Mouse (Mus musculus) midbrain, postnatal 0 days (tissue): ENCODE data around the gene 3110040M04Rik. TPM values are rescaled to one million over a fixed set of nuclear protein-coding genes. Genes with fewer than 3 reads are reported as not detected.

Source experiments
- ATAC-seq: fragments of 200-750 bp; cut with Nextera tagmentation; 2 replicates; pipeline ENCODE4 v1.8.0; 2017; ENCODE audit warnings: moderate number of reproducible peaks, mild to moderate bottlenecking, moderate TSS enrichment, moderate library complexity; ENCODE audit not compliant: low FRiP score
- DNase-seq: peaks from one replicate; pipeline ENCODE4 v3.0.0-alpha.2; 2015; ENCODE audit warnings: low spot score
- H3K27ac ChIP-seq: fragments of 300-500 bp; sonication (generic); 2 replicates; pipeline ENCODE4 v1.5.1; 2014; ENCODE audit warnings: low read depth, mild to moderate bottlenecking, low read length, mixed read lengths
- H3K27me3 ChIP-seq: fragments of 300-500 bp; sonication (generic); 2 replicates; pipeline ENCODE4 v1.6.1; 2014; ENCODE audit warnings: low read length, control low read depth, mixed read lengths; ENCODE audit not compliant: insufficient read depth
- H3K36me3 ChIP-seq: fragments of 300-500 bp; sonication (generic); 2 replicates; pipeline ENCODE4 v1.6.1; 2014; ENCODE audit warnings: low read length, control low read depth, mixed read lengths; ENCODE audit not compliant: insufficient read depth
- H3K4me1 ChIP-seq: fragments of 300-500 bp; sonication (generic); 2 replicates; pipeline ENCODE4 v1.6.1; 2014; ENCODE audit warnings: mild to moderate bottlenecking, control low read depth, antibody characterized with exemption, low read length, mixed read lengths; ENCODE audit not compliant: insufficient read depth
- H3K4me2 ChIP-seq: fragments of 300-500 bp; sonication (generic); 2 replicates; pipeline ENCODE4 v1.6.1; 2014; ENCODE audit warnings: low read depth, mild to moderate bottlenecking, low read length, mixed read lengths; ENCODE audit not compliant: poor library complexity, severe bottlenecking
- H3K4me3 ChIP-seq: fragments of 300-500 bp; sonication (generic); 2 replicates; pipeline ENCODE4 v1.5.1; 2014; ENCODE audit warnings: low read depth, mild to moderate bottlenecking, low read length, moderate library complexity
- H3K9ac ChIP-seq: fragments of 300-500 bp; sonication (generic); replicated peaks from 2 replicates; pipeline ENCODE4 v1.6.1; 2014; ENCODE audit warnings: mild to moderate bottlenecking, low read length, moderate library complexity, mixed read lengths; ENCODE audit not compliant: poor library complexity, severe bottlenecking
- H3K9me3 ChIP-seq: fragments of 300-500 bp; sonication (generic); 2 replicates; pipeline ENCODE4 v1.6.1; 2016; ENCODE audit warnings: low read length, control low read depth
- CTCF ChIP-seq: IDR thresholded peaks from 2 replicates; pipeline ENCODE4 v1.5.1; 2016; ENCODE audit warnings: antibody characterized with exemption, mild to moderate bottlenecking
- WGBS: fragments of 180-500 bp; shearing (Covaris S2); extraction: QIAGEN DNeasy Blood & Tissue Kit; methylation state at CpG from one replicate; pipeline ENCODE4 v1.1.7; 2014; 5-methylcytosine and 5-hydroxymethylcytosine counted together
- polyA plus RNA-seq: library from polyadenylated mRNA; unstranded; fragments of >200 nt; fragmentation: Nextera tagmentation; extraction: Ambion mirVana; gene quantifications from 2 replicates; pipeline ENCODE4 v1.2.1, GENCODE M21; 2015
- total RNA-seq: library from RNA; depleted of rRNA; stranded (reverse); fragments of >200 nt; gene quantifications from 2 replicates; pipeline ENCODE4 v1.2.3, GENCODE M21; 2014

Gene 3110040M04Rik
- total and polyA plus RNA-seq, 2 experiments from 2014 or later, result not detected

DNA sequence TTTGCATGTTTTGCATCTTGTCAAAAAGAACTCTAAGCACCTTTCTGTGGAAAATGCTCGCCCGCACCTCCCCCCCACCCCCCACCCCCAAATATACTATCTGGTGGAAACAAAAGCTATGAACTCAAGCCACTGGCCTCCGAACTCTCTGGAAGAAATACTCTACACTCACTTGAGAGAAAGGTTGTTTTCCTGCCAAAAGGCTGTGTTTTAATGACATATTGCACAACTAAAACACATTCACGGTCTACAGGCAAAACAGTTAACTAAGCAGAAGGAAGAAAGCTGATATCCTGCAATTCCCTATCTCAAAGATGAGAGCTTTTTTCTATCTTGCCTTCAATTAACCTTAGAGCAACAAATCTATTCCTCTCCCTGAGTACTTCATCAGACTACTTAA is 39.4 kb downstream of the 3110040M04Rik start:
- no peaks in the 10 kb centered on the region for H3K4me1 ChIP-seq
- H3K27ac ChIP-seq, result no peak overlapping the region
- 0 out of 2 replicates have a peak, but pooled peaks cover 3% of the 10 kb centered on the region for H3K9me3 ChIP-seq
- no peak overlapping the region for H3K9ac ChIP-seq
- H3K4me2 ChIP-seq, result no peak overlapping the region
- WGBS, result 92% methylated on average over 4 of the region's 4 CpGs
- no peak for DNase-seq
- TF ChIP-seq CTCF, result no peak
- no peak for ATAC-seq
- H3K36me3 ChIP-seq, result no peaks in the 10 kb centered on the region
- H3K4me3 ChIP-seq, result no peak overlapping the region
- H3K27me3 ChIP-seq, result no peaks in the 10 kb centered on the region

DNA sequence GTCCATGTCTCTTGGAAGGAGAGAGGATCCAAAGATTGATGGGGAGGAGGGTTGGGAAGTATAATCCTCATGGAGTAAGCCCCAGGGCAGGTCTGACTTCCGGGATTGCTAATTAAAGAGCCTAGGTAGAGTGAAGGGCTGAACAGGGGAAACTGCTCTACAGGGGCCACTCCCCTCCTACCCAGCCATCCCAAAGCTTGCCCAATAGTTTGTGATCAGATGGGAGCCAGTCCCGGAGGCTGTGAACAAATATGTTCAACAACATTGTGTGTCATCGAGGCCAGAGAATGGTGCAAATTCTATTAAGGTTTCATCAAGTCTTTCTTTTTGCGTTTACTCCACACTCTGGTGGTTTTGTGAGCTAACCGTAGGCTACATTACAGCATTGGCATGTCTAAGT is 40.1 kb downstream of the 3110040M04Rik start:
- H3K4me1 ChIP-seq, result no peaks in the 10 kb centered on the region
- H3K4me2 ChIP-seq, result no peak overlapping the region
- DNase-seq (no peak), ATAC-seq (no peak)
- H3K27ac ChIP-seq, result no peak overlapping the region
- H3K36me3 ChIP-seq, result no peaks in the 10 kb centered on the region
- H3K4me3 ChIP-seq, result no peak overlapping the region
- H3K9ac ChIP-seq, result no peak overlapping the region
- 0 out of 2 replicates have a peak, but pooled peaks cover 3% of the 10 kb centered on the region for H3K9me3 ChIP-seq
- TF ChIP-seq CTCF, result no peak
- 96% methylated on average over 5 of the region's 5 CpGs for WGBS
- no peaks in the 10 kb centered on the region for H3K27me3 ChIP-seq

DNA sequence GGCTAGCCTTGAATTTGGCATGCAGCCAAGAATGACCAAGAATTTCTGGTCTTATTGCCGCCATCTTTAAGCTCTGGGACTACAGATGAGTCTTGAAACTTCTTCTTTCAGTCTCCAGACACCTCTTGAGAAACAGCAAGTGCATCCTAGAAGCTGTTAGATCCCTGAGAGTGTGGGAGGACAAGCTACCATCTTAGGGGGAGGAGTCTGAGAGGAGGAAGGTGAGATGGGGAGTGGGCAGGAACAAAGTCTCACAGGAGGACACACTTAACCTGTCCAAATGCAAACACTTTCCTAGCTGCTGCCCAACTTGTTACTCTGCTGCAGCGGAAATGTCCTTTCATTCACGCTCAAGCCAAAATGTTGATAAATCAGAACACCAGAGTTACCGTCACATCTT is 40.8 kb downstream of the 3110040M04Rik start:
- no peaks in the 10 kb centered on the region for H3K4me1 ChIP-seq
- H3K9me3 ChIP-seq, result 0 out of 2 replicates have a peak, but pooled peaks cover 3% of the 10 kb centered on the region
- H3K36me3 ChIP-seq, result no peaks in the 10 kb centered on the region
- no peak for ATAC-seq
- no peak overlapping the region for H3K9ac ChIP-seq
- 93% methylated on average over 4 of the region's 4 CpGs for WGBS
- H3K4me2 ChIP-seq, result no peak overlapping the region
- DNase-seq, result no peak
- no peak for TF ChIP-seq CTCF
- H3K27me3 ChIP-seq, result no peaks in the 10 kb centered on the region
- H3K27ac ChIP-seq, result no peak overlapping the region
- no peak overlapping the region for H3K4me3 ChIP-seq

DNA sequence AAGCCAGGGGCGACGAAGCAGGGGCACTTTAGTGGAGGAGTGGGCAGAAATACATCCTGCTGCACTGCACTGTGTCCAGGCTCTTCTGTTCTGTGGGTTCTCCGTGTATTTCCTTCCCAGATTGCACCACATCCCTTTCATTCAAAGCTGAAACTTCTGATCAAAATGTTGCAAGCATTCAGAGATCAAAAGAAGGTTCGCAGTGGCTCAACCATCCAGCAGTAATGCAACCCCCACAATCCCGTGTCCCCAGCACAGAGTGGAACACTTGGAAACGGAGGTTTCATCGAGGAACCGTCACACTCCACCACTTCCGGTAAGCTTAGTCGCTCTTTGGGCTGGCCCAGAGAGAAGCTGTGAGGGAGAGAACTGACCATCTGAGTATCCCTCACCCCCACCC is 41.2 kb downstream of the 3110040M04Rik start:
- Histone ChIP-seq H3K36me3 (no peaks in the 10 kb centered on the region), H3K27me3 (no peaks in the 10 kb centered on the region), H3K4me3 (no peak overlapping the region), H3K4me2 (no peak overlapping the region), H3K9me3 (0 out of 2 replicates have a peak, but pooled peaks cover 2% of the 10 kb centered on the region), H3K27ac (no peak overlapping the region), H3K9ac (no peak overlapping the region), H3K4me1 (no peaks in the 10 kb centered on the region)
- ATAC-seq (no peak), DNase-seq (no peak)
- 84% methylated on average over 10 of the region's 10 CpGs for WGBS
- TF ChIP-seq CTCF, result no peak

DNA sequence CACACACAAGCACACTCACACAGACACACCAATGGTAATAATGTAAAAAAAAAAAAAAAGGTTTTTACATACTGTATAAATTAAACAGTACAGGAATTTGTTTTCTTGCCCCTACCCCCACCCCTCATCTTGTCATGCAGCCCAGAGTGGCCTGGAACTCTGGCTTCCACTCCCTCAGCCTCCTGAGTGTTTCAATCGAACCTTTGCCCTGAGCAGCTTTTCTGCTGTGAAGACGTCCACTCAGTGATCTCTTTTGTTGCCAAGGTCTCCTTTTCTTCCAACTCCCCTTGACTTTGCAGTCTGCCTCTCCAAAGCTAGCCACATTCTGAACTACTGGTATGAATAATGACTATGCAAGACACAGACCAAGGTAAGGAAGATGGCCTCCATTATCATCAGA is 41.9 kb downstream of the 3110040M04Rik start:
- ATAC-seq (no peak), DNase-seq (no peak)
- H3K4me3 ChIP-seq, result no peak overlapping the region
- no peaks in the 10 kb centered on the region for H3K9me3 ChIP-seq
- H3K27ac ChIP-seq, result no peak overlapping the region
- no peak for TF ChIP-seq CTCF
- H3K36me3 ChIP-seq, result no peaks in the 10 kb centered on the region
- H3K4me2 ChIP-seq, result no peak overlapping the region
- no peak overlapping the region for H3K9ac ChIP-seq
- no peaks in the 10 kb centered on the region for H3K4me1 ChIP-seq
- 67% methylated on average over 2 of the region's 2 CpGs for WGBS
- H3K27me3 ChIP-seq, result no peaks in the 10 kb centered on the region

DNA sequence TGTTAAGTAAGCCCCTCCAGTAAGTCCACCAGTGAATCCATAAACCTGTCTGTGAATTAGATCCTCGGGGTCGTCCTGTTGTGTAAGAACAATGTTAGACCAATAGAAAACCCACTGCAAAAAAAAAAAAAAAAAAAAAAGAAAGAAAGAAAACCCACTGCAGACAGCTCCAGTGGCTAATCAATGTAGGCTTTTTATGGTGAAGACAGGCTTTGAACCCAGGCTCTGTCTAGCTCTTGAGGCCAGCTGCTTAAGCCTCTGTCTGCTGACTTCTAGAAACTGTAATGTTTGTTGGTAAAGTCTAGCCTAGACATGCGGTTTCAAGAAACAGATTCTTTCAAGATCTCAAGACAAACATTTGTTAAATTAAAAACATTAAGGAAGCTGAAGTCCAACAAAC is 46.2 kb downstream of the 3110040M04Rik start:
- Histone ChIP-seq H3K4me3 (no peak overlapping the region), H3K9ac (no peak overlapping the region), H3K27me3 (no peaks in the 10 kb centered on the region), H3K4me2 (no peak overlapping the region), H3K9me3 (no peaks in the 10 kb centered on the region), H3K27ac (no peak overlapping the region), H3K4me1 (no peaks in the 10 kb centered on the region), H3K36me3 (no peaks in the 10 kb centered on the region)
- ATAC-seq (no peak), DNase-seq (no peak)
- WGBS, result 92% methylated on average over 3 of the region's 3 CpGs
- no peak for TF ChIP-seq CTCF
